Mouse (Mus musculus) megakaryocyte, embryonic 14.5 days (primary cell): ENCODE data around the gene Ap2a1. TPM values are rescaled to one million over a fixed set of nuclear protein-coding genes. Genes with fewer than 3 reads are reported as not detected.
"Not testable (repeated sequence)": the region's sequence is repeated elsewhere in the genome, so short reads cannot be mapped to it uniquely, and the experiment has no call there.

ENCODE experiments used
- H3K27me3 ChIP-seq: replicated peaks from 2 replicates; pipeline ENCODE3; 2012; ENCODE audit warnings: inconsistent platforms
- H3K36me3 ChIP-seq: replicated peaks from 2 replicates; pipeline ENCODE3; 2012; ENCODE audit warnings: low read length, inconsistent platforms, mixed read lengths
- H3K4me1 ChIP-seq: 2 replicates; pipeline ENCODE4 v1.6.1; 2012; ENCODE audit warnings: inconsistent platforms
- H3K4me3 ChIP-seq: replicated peaks from 2 replicates; pipeline ENCODE3; 2012; ENCODE audit warnings: moderate library complexity, mild to moderate bottlenecking, inconsistent platforms
- H3K9me3 ChIP-seq: 2 replicates; pipeline ENCODE4 v1.6.1; 2012; ENCODE audit warnings: inconsistent platforms
- FLI1 ChIP-seq: IDR thresholded peaks from 2 replicates; pipeline ENCODE4 v1.6.1; 2012; ENCODE audit warnings: low read length, inconsistent platforms, mixed read lengths
- GATA1 ChIP-seq: IDR thresholded peaks from 3 replicates; pipeline ENCODE4 v1.6.1; 2012; ENCODE audit warnings: mixed read lengths, low read length, inconsistent platforms, borderline replicate concordance
- polyA plus RNA-seq: library from polyadenylated mRNA; stranded (reverse); fragments of >175 nt; gene quantifications from 2 replicates; pipeline ENCODE4 v1.2.3, GENCODE M21; 2012; ENCODE audit warnings: low replicate concordance; ENCODE audit not compliant: insufficient read depth

Ap2a1 gene
- polyA plus RNA-seq, 1 experiment: 137 TPM

DNA sequence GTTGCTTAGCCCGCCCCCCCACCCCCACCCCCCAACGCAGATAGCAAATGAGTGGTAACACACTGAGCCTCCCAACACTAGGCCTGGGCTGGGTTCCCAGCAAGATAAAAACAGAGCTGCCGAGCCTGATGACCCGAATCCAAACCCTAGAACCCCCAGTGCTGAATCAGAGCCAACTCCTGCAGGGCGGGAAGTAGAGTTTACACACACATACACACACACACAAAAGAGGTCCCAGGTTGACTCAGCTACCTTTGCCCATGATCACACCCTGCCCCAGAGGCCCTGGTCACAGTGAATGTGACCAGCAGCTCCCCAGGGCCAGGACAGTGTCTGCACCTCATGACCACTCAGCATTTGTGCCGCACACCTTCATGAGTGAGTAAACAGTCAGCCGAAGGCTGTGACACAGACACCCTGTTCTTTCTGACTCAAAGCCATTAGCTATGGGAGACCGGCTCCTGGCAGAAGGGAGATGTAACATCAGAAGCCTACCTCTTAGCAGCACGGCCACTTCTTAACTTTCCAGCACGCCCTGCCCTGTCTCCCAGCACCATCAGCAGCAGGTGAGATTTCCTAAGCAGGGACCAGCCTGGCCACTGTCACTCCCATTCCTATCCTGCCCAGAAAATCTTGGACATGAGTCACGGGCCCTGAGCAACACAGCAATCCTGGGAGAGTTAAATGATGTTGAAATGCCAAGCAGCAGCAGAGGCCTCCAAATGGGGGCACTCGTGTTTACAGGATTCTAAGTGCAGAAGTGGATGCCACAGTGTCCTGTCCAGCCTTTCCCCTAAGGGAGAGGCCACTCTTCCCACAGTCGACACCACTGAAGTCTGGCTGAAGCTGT is 40.8 kb downstream of the Ap2a1 start:
- TF ChIP-seq GATA1 (no peak), FLI1 (no peak)
- H3K36me3 ChIP-seq: peaks cover 66% of the 10 kb centered on the region
- H3K4me3 ChIP-seq: no peak overlapping the region
- no peaks in the 10 kb centered on the region for H3K27me3 ChIP-seq
- H3K4me1 ChIP-seq: peaks cover 57% of the 10 kb centered on the region
- no peaks in the 10 kb centered on the region for H3K9me3 ChIP-seq

DNA sequence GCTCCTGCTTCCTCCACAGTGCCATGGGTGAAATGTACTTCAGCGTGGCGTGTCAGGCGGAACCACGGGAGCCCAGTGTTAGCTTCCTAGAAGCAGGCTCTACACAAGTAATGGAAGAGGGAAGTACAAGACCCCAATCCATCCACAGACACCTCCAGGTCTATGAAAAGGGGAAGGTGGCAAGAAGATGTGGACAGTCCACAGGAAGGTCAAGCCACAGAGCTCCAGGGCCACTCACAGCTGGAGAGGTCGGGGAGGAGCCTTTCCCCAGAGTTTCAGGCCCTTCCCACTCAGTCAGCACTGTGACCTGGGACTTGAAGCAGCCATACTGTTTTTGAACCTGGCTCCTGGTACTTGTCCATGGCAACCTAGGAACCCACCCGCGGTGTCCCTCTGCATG is 42.3 kb downstream of the Ap2a1 start:
- H3K27me3 ChIP-seq: no peaks in the 10 kb centered on the region
- H3K4me1 ChIP-seq: peaks cover 51% of the 10 kb centered on the region
- no peaks in the 10 kb centered on the region for H3K9me3 ChIP-seq
- no peak overlapping the region for H3K4me3 ChIP-seq
- TF ChIP-seq FLI1: no peak
- no peak for TF ChIP-seq GATA1
- H3K36me3 ChIP-seq: peaks cover 81% of the 10 kb centered on the region

GRCm38 (mm10) chr7:44884637-44885036 is 44.7 kb downstream of the Ap2a1 start:
- H3K4me3 ChIP-seq: no peak overlapping the region
- H3K9me3 ChIP-seq: no peaks in the 10 kb centered on the region
- peaks cover 34% of the 10 kb centered on the region for H3K4me1 ChIP-seq
- H3K36me3 ChIP-seq: peaks cover 94% of the 10 kb centered on the region
- no peaks in the 10 kb centered on the region for H3K27me3 ChIP-seq
- TF ChIP-seq FLI1 (no peak), GATA1 (no peak)

GRCm38 (mm10) chr7:44883036-44883435 is 46.3 kb downstream of the Ap2a1 start:
- H3K4me3 ChIP-seq: no peak overlapping the region
- H3K4me1 ChIP-seq: peaks cover 23% of the 10 kb centered on the region
- H3K27me3 ChIP-seq: no peaks in the 10 kb centered on the region
- no peaks in the 10 kb centered on the region for H3K9me3 ChIP-seq
- TF ChIP-seq GATA1 (no peak), FLI1 (no peak)
- peaks cover 94% of the 10 kb centered on the region for H3K36me3 ChIP-seq

DNA sequence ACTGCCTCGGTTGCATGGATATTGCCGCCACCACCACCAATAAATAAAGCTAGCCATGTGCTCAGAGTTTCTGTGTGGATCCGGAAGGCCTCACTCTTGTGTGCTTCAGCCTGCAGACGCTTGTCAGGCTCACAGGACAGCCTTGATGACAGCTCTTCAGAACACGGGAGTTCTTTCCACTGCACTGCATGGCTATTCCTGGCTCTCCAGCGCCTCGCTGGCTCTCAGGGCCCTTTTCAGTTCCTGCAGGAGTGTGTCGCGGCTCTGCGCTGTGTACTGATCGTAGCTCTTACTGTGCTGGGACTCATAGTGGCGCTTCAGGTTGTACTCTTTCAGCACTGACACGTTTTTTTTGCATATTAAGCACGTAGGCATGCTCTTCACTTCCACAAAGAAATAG is 51.5 kb downstream of the Ap2a1 start:
- H3K9me3 ChIP-seq: no peaks in the 10 kb centered on the region
- TF ChIP-seq GATA1 (no peak), FLI1 (no peak)
- peaks cover 73% of the 10 kb centered on the region for H3K36me3 ChIP-seq
- H3K4me1 ChIP-seq: peaks cover 15% of the 10 kb centered on the region
- no peak overlapping the region for H3K4me3 ChIP-seq
- H3K27me3 ChIP-seq: no peaks in the 10 kb centered on the region

DNA sequence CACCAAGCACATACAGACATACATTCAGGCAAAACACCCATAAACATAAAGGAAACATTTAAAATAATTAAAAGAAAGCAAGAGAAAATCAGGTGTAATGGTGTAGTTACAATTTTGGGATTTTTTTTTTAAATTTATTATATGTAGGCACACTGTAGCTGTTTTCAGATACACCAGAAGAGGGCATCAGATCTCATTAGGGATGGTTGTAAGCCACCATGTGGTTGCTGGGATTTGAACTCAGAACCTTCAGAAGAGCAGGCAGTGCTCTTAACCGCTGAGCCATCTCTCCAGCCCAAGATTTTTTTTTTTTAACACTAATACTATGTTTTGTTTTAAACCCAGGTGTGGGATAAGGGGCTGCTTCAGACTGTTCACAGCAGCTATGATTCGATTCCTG is 57.5 kb downstream of the Ap2a1 start:
- not testable (repeated sequence) for H3K4me3 ChIP-seq, H3K9me3 ChIP-seq, H3K27me3 ChIP-seq
- Histone ChIP-seq H3K36me3 (peaks cover 21% of the 10 kb centered on the region), H3K4me1 (peaks cover 49% of the 10 kb centered on the region)

DNA sequence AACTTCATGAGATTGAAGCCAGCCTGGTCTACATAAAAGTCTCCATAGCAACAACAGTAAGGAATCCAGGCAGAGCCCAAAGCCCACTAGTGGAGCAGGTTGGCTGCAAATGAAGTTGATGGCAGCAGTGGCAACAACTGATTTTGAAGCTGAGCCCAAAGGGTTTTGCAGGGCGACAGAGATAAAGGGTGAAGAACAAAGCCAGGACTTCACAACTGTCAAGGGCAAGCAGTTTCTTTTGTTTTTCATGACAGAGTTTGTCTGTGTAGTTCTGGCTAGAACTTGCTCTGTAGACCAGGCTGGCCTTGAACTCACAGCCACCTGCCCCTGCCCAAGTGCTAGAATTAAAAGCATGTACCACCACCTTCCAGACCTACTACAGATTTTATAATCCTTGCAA is 58.1 kb downstream of the Ap2a1 start:
- H3K27me3 ChIP-seq: no peaks in the 10 kb centered on the region
- no peak overlapping the region for H3K4me3 ChIP-seq
- TF ChIP-seq FLI1 (no peak), GATA1 (no peak)
- H3K9me3 ChIP-seq: no peaks in the 10 kb centered on the region
- H3K36me3 ChIP-seq: peaks cover 22% of the 10 kb centered on the region
- peaks cover 55% of the 10 kb centered on the region for H3K4me1 ChIP-seq

- TF ChIP-seq GATA1 (no peak), FLI1 (no peak)
- no peaks in the 10 kb centered on the region for H3K9me3 ChIP-seq
- no peaks in the 10 kb centered on the region for H3K27me3 ChIP-seq
- peak overlapping the region; percentile 94 for H3K4me3 ChIP-seq
- peaks cover 58% of the 10 kb centered on the region for H3K4me1 ChIP-seq
- H3K36me3 ChIP-seq: peaks cover 21% of the 10 kb centered on the region
These were observed 58.7 kb downstream of the Ap2a1 start for GRCm38 (mm10) chr7:44870614-44871013.

DNA sequence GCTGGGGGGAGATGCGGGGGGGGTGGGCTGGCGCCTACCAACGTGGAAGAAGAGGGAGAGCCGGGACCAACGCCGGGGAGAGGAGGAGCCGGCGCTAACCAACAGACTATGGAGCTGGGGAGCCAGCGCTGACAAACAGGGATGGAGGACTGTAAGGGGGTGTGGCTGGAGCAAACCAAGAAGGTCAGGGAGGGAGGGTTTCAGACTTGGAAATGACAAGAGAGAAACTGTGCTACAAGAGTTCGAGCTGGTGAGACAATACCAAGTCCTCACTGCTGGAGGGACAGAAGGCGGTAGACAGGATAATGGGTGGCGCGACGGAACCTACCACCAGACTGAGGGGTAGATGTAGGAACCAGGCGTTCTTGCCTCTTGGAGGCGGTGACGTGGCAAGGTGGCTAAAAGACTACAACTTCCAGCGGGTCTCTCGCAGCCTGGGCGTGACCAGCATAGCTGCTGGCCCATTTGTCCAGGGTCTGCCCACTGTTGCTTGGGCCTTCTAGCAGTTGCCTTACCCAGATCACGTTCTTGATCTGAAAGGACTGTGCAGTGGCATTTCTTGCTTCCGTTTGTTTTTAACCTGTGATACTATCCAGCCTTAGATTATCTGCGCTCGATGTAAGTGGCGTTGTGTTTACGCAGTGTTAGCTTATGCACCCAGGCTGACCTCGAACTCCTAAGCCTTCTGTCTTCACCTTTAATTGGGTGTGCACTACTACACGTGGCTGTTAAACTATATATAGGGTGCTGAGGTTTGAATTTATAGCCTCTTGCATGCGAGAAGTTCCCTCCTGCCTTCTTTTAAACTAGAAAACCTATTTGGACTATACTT is 59.4 kb downstream of the Ap2a1 start, which contains the start of gene Ptov1:
TSS of gene Ptov1 (minus strand) at position 92 of the 832 bp plus-strand sequence.
- H3K4me3 ChIP-seq: peak within 1 kb of the TSS; percentile 94
- peaks cover 58% of the 10 kb centered on the region for H3K4me1 ChIP-seq

More for the DNA sequence above, 59.4 kb downstream of the Ap2a1 start, which contains the start of gene Ptov1:
- no peaks in the 10 kb centered on the region for H3K27me3 ChIP-seq
- H3K36me3 ChIP-seq: peaks cover 26% of the 10 kb centered on the region
- no peaks in the 10 kb centered on the region for H3K9me3 ChIP-seq
- no peak for TF ChIP-seq GATA1
- TF ChIP-seq FLI1: no peak
